Mouse (Mus musculus) myocyte (in vitro differentiated cells): ENCODE measurements at regions not wholly inside any gene's neighbourhood (a gene's known extent, or its start where the extent isn't known, plus 50 kb on each side); places are given as distances from the start of the nearest gene placed in this dataset.

ENCODE experiments used
- H3K27me3 ChIP-seq: one replicate; pipeline ENCODE4 v1.6.1; 2011; ENCODE audit not compliant: control insufficient read depth, insufficient read depth, insufficient read length
- H3K36me3 ChIP-seq: one replicate; pipeline ENCODE4 v1.6.1; 2011; ENCODE audit not compliant: control insufficient read depth, insufficient read depth
- H3K4me2 ChIP-seq: one replicate; pipeline ENCODE4 v1.6.1; 2011; ENCODE audit warnings: low read depth, control low read depth
- H3K4me3 ChIP-seq: one replicate; pipeline ENCODE4 v1.5.1; 2011; ENCODE audit warnings: mild to moderate bottlenecking, control low read depth, moderate library complexity
- H3K79me2 ChIP-seq: one replicate; pipeline ENCODE4 v1.6.1; 2011; ENCODE audit not compliant: control insufficient read depth, insufficient read depth
- H3ac ChIP-seq: one replicate; pipeline ENCODE4 v1.6.1; 2011; ENCODE audit not compliant: control insufficient read depth, insufficient read length
- CEBPB ChIP-seq: IDR thresholded peaks from 2 replicates; pipeline ENCODE4 v1.6.1; 2011; ENCODE audit warnings: mild to moderate bottlenecking, moderate library complexity; ENCODE audit not compliant: poor library complexity, insufficient read depth, severe bottlenecking
- E2F4 ChIP-seq: IDR thresholded peaks from one replicate; pipeline ENCODE4 v1.6.1; 2011; ENCODE audit warnings: mild to moderate bottlenecking, control low read depth, moderate library complexity; ENCODE audit not compliant: insufficient read depth
- MAX ChIP-seq: IDR thresholded peaks from one replicate; pipeline ENCODE4 v1.6.1; 2011; ENCODE audit warnings: low read depth, mild to moderate bottlenecking, control low read depth
- MYOD1 ChIP-seq, 3 experiments: IDR thresholded peaks; one replicate each; pipeline ENCODE4 v1.6.1; 2011; ENCODE audit warnings: control low read depth in 2 of 3, low read depth in 2 of 3, mild to moderate bottlenecking in 2 of 3, moderate library complexity in 1 of 3; ENCODE audit not compliant: insufficient read length in 2 of 3, control insufficient read depth in 1 of 3
- MYOG ChIP-seq, 3 experiments: IDR thresholded peaks; one replicate each; pipeline ENCODE4 v1.6.1; 2011; ENCODE audit warnings: control low read depth in 2 of 3, low read depth in 2 of 3, mild to moderate bottlenecking in 2 of 3; ENCODE audit not compliant: insufficient read length in 2 of 3, control insufficient read depth in 1 of 3, insufficient read depth in 1 of 3
- POLR2A ChIP-seq: IDR thresholded peaks from one replicate; pipeline ENCODE4 v1.6.1; 2011; ENCODE audit warnings: low read depth, mild to moderate bottlenecking, control low read depth, moderate library complexity; ENCODE audit not compliant: insufficient read length
- POLR2AphosphoS2 ChIP-seq: IDR thresholded peaks from one replicate; pipeline ENCODE4 v1.6.1; 2011; ENCODE audit warnings: low read depth, control low read depth; ENCODE audit not compliant: insufficient read length
- REST ChIP-seq: IDR thresholded peaks from one replicate; pipeline ENCODE4 v1.6.1; 2011; ENCODE audit warnings: mild to moderate bottlenecking, control low read depth, moderate library complexity; ENCODE audit not compliant: insufficient read depth, insufficient read length
- SRF ChIP-seq: IDR thresholded peaks from one replicate; pipeline ENCODE4 v1.6.1; 2011; ENCODE audit warnings: low read depth; ENCODE audit not compliant: control insufficient read depth, insufficient read length
- TCF12 ChIP-seq: IDR thresholded peaks from one replicate; pipeline ENCODE4 v1.6.1; 2011; ENCODE audit warnings: mild to moderate bottlenecking, control low read depth; ENCODE audit not compliant: poor library complexity, insufficient read depth, severe bottlenecking
- TCF3 ChIP-seq: IDR thresholded peaks from one replicate; pipeline ENCODE4 v1.6.1; 2011; ENCODE audit warnings: low read depth, control low read depth; ENCODE audit not compliant: insufficient read length
- USF1 ChIP-seq: IDR thresholded peaks from one replicate; pipeline ENCODE4 v1.6.1; 2011; ENCODE audit warnings: low read depth, mild to moderate bottlenecking, control low read depth, moderate library complexity

- no peaks in the 10 kb centered on the region for H3K36me3 ChIP-seq
- no peak overlapping the region for H3K4me3 ChIP-seq
- no peaks in the 10 kb centered on the region for H3K79me2 ChIP-seq
- no peak overlapping the region for H3K4me2 ChIP-seq
- H3K27me3 ChIP-seq, result no peaks in the 10 kb centered on the region
- H3ac ChIP-seq, result no peak overlapping the region
- TF ChIP-seq POLR2A (no peak), REST (no peak), MYOG (IDR thresholded peaks at IDR 0.05; ENCODE audit: control insufficient read depth in 1 of 3, insufficient read depth in 1 of 3, insufficient read length in 2 of 3, low read depth in 2 of 3) (no peak), SRF (no peak), TCF12 (no peak), POLR2AphosphoS2 (no peak), USF1 (no peak), CEBPB (no peak), E2F4 (no peak), TCF3 (no peak), MAX (no peak)
Observed at GRCm38 (mm10) chr8:89471116-89471515, 427.2 kb upstream of the Sall1 start.

GRCm38 (mm10) chr8:89468782-89469220 lies 424.8 kb upstream of the Sall1 start:
- Histone ChIP-seq H3K4me2 (no peak overlapping the region), H3ac (no peak overlapping the region), H3K4me3 (no peak overlapping the region), H3K79me2 (no peaks in the 10 kb centered on the region), H3K27me3 (no peaks in the 10 kb centered on the region), H3K36me3 (no peaks in the 10 kb centered on the region)
- no peak for TF ChIP-seq USF1
- no peak for TF ChIP-seq POLR2A
- TF ChIP-seq TCF12, result no peak
- TF ChIP-seq E2F4, result no peak
- TF ChIP-seq MYOD1 (IDR thresholded peaks at IDR 0.05; ENCODE audit: control insufficient read depth in 1 of 3, insufficient read length in 2 of 3, low read depth in 2 of 3), result no peak
- TF ChIP-seq CEBPB, result no peak
- no peak for TF ChIP-seq SRF
- no peak for TF ChIP-seq MYOG (IDR thresholded peaks at IDR 0.05; ENCODE audit: control insufficient read depth in 1 of 3, insufficient read depth in 1 of 3, insufficient read length in 2 of 3, low read depth in 2 of 3)

- H3ac ChIP-seq, result no peak overlapping the region
- H3K27me3 ChIP-seq, result no peaks in the 10 kb centered on the region
- no peaks in the 10 kb centered on the region for H3K36me3 ChIP-seq
- H3K4me3 ChIP-seq, result no peak overlapping the region
- TF ChIP-seq CEBPB (no peak), TCF3 (no peak), SRF (no peak), E2F4 (no peak), MYOD1 (IDR thresholded peaks at IDR 0.05; ENCODE audit: control insufficient read depth in 1 of 3, insufficient read length in 2 of 3, low read depth in 2 of 3) (no peak), REST (no peak), MAX (no peak), MYOG (IDR thresholded peaks at IDR 0.05; ENCODE audit: control insufficient read depth in 1 of 3, insufficient read depth in 1 of 3, insufficient read length in 2 of 3, low read depth in 2 of 3) (no peak), POLR2AphosphoS2 (no peak), POLR2A (no peak), TCF12 (no peak), USF1 (no peak)
- no peaks in the 10 kb centered on the region for H3K79me2 ChIP-seq
- H3K4me2 ChIP-seq, result no peak overlapping the region
Observed at GRCm38 (mm10) chr8:89465211-89465753, 421.3 kb upstream of the Sall1 start.

- Histone ChIP-seq H3K4me2 (no peak overlapping the region), H3K27me3 (no peaks in the 10 kb centered on the region), H3K79me2 (no peaks in the 10 kb centered on the region), H3K4me3 (no peak overlapping the region), H3ac (no peak overlapping the region), H3K36me3 (no peaks in the 10 kb centered on the region)
- no peak for TF ChIP-seq MYOD1 (IDR thresholded peaks at IDR 0.05; ENCODE audit: control insufficient read depth in 1 of 3, insufficient read length in 2 of 3, low read depth in 2 of 3)
- TF ChIP-seq TCF12, result no peak
- TF ChIP-seq TCF3, result no peak
- TF ChIP-seq SRF, result no peak
- TF ChIP-seq MYOG (IDR thresholded peaks at IDR 0.05; ENCODE audit: control insufficient read depth in 1 of 3, insufficient read depth in 1 of 3, insufficient read length in 2 of 3, low read depth in 2 of 3), result no peak
- TF ChIP-seq USF1, result no peak
- no peak for TF ChIP-seq POLR2AphosphoS2
- no peak for TF ChIP-seq POLR2A
- no peak for TF ChIP-seq REST
- TF ChIP-seq E2F4, result no peak
- no peak for TF ChIP-seq MAX
- no peak for TF ChIP-seq CEBPB
Observed at GRCm38 (mm10) chr8:89456517-89456916, 412.6 kb upstream of the Sall1 start.

GRCm38 (mm10) chr8:89455731-89456130 lies 411.8 kb upstream of the Sall1 start:
- no peak overlapping the region for H3K4me2 ChIP-seq
- H3K79me2 ChIP-seq, result no peaks in the 10 kb centered on the region
- H3K27me3 ChIP-seq, result no peaks in the 10 kb centered on the region
- H3K36me3 ChIP-seq, result no peaks in the 10 kb centered on the region
- no peak for TF ChIP-seq E2F4
- TF ChIP-seq USF1, result no peak
- TF ChIP-seq POLR2A, result no peak
- no peak for TF ChIP-seq POLR2AphosphoS2
- no peak for TF ChIP-seq SRF
- TF ChIP-seq MYOG (IDR thresholded peaks at IDR 0.05; ENCODE audit: control insufficient read depth in 1 of 3, insufficient read depth in 1 of 3, insufficient read length in 2 of 3, low read depth in 2 of 3), result no peak
- no peak for TF ChIP-seq TCF3
- no peak for TF ChIP-seq TCF12
- no peak for TF ChIP-seq CEBPB
- TF ChIP-seq MYOD1 (IDR thresholded peaks at IDR 0.05; ENCODE audit: control insufficient read depth in 1 of 3, insufficient read length in 2 of 3, low read depth in 2 of 3), result no peak
- TF ChIP-seq MAX, result no peak
- no peak for TF ChIP-seq REST
- no peak overlapping the region for H3ac ChIP-seq
- H3K4me3 ChIP-seq, result no peak overlapping the region
